Mouse (Mus musculus) liver, postnatal 0 days (tissue): ENCODE data around the gene Inpp5a. TPM values are rescaled to one million over a fixed set of nuclear protein-coding genes. Genes with fewer than 3 reads are reported as not detected.
"Not testable (repeated sequence)": the region's sequence is repeated elsewhere in the genome, so short reads cannot be mapped to it uniquely, and the experiment has no call there.

Experiments used
- ATAC-seq: fragments of 200-750 bp; cut with Nextera tagmentation; 2 replicates; pipeline ENCODE4 v1.8.0; 2017; ENCODE audit warnings: mild to moderate bottlenecking, moderate library complexity
- DNase-seq: peaks from one replicate; pipeline ENCODE4 v3.0.0-alpha.2; 2016
- H3K27ac ChIP-seq: fragments of 300-500 bp; sonication (generic); 2 replicates; pipeline ENCODE4 v1.5.1; 2014; ENCODE audit warnings: antibody characterized with exemption, moderate library complexity, mild to moderate bottlenecking, low read depth
- H3K27me3 ChIP-seq: fragments of 300-500 bp; sonication (generic); 2 replicates; pipeline ENCODE4 v1.6.1; 2014; ENCODE audit warnings: low read length, control low read depth, mixed read lengths; ENCODE audit not compliant: insufficient read depth
- H3K36me3 ChIP-seq: fragments of 300-500 bp; sonication (generic); replicated peaks from 2 replicates; pipeline ENCODE4 v1.6.1; 2014; ENCODE audit warnings: mild to moderate bottlenecking, control low read depth, low read length, moderate library complexity, mixed read lengths; ENCODE audit not compliant: insufficient read depth
- H3K4me1 ChIP-seq: fragments of 300-500 bp; sonication (generic); 2 replicates; pipeline ENCODE4 v1.6.1; 2014; ENCODE audit warnings: antibody characterized with exemption, mild to moderate bottlenecking, control low read depth; ENCODE audit not compliant: insufficient read depth
- H3K4me2 ChIP-seq: fragments of 300-500 bp; sonication (generic); 2 replicates; pipeline ENCODE4 v1.6.1; 2014; ENCODE audit warnings: low read depth, mild to moderate bottlenecking, low read length, moderate library complexity, mixed read lengths
- H3K4me3 ChIP-seq: fragments of 300-500 bp; sonication (generic); 2 replicates; pipeline ENCODE4 v1.5.1; 2014; ENCODE audit warnings: low read depth, low read length
- H3K9ac ChIP-seq: fragments of 300-500 bp; sonication (generic); replicated peaks from 2 replicates; pipeline ENCODE4 v1.6.1; 2014; ENCODE audit warnings: mild to moderate bottlenecking, moderate library complexity
- H3K9me3 ChIP-seq: fragments of 300-500 bp; sonication (generic); 2 replicates; pipeline ENCODE4 v1.6.1; 2016; ENCODE audit warnings: mild to moderate bottlenecking, control low read depth, low read length, mixed read lengths
- CTCF ChIP-seq: sonication (generic); IDR thresholded peaks from 2 replicates; pipeline ENCODE4 v1.5.1; 2016; ENCODE audit warnings: antibody characterized with exemption, low read depth
- EP300 ChIP-seq: IDR thresholded peaks from 2 replicates; pipeline ENCODE4 v1.6.1; 2016; ENCODE audit warnings: antibody characterized with exemption, low read depth, mild to moderate bottlenecking
- WGBS: fragments of 180-500 bp; shearing (Covaris S2); extraction: QIAGEN DNeasy Blood & Tissue Kit; methylation state at CpG from one replicate; pipeline ENCODE4 v1.1.7; 2014; ENCODE audit not compliant: insufficient replicate concordance; 5-methylcytosine and 5-hydroxymethylcytosine counted together
- polyA plus RNA-seq: library from polyadenylated mRNA; unstranded; fragments of >200 nt; fragmentation: Nextera tagmentation; extraction: Ambion mirVana; gene quantifications from 2 replicates; pipeline ENCODE4 v1.2.1, GENCODE M21; 2015

The Inpp5a gene
- polyA plus RNA-seq, 1 experiment from 2014 or later, result 6.0 TPM

DNA sequence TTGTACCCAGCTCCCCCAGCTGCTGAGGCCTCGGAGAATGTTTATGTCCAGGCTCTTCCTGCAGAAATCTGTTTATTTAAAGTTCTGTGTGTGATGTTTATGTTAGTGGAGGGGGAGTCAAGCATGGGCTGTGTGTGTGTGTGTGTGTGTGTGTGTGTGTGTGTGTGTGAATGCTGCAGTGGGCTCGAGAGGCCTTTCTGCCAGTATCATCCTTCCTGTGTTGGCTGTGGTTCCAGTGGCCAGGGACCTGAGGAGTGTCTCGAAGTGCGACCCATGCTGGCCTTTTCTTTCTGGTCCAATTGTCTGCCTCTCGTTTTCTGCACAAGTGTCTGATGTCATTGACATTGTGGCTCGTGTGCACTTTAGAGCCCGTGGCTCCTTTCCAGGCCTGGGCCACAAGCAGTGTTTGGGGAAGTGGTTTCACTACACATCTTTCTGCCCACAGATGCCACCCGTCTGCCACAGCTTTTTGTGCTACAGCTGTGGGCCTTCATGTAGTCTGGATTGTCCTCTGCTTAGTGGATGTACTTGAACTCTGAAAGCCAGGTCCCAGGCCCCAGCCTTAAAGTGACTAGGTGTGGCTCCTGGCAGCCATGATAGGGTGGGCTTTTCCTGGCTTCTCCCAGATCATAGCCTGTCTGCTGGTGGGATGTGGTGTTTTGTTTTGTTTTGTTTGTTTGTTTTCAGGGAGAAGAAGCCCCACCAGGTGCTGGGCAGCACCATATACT, 23.5 kb downstream of the Inpp5a start:
- Histone ChIP-seq H3K27ac (peak overlapping the region; percentile 22; the same call in 1 of the 2 replicates), H3K9me3 (no peaks in the 10 kb centered on the region), H3K27me3 (no peaks in the 10 kb centered on the region), H3K9ac (no peak overlapping the region), H3K36me3 (no peaks in the 10 kb centered on the region), H3K4me1 (peaks cover 13% of the 10 kb centered on the region; the same call in 1 of the 2 replicates), H3K4me2 (no peak overlapping the region), H3K4me3 (no peak overlapping the region)
- TF ChIP-seq CTCF (no peak), EP300 (no peak)
- ATAC-seq, result no peak
- 41% methylated on average over 8 of the region's 8 CpGs for WGBS
- no peak for DNase-seq

DNA sequence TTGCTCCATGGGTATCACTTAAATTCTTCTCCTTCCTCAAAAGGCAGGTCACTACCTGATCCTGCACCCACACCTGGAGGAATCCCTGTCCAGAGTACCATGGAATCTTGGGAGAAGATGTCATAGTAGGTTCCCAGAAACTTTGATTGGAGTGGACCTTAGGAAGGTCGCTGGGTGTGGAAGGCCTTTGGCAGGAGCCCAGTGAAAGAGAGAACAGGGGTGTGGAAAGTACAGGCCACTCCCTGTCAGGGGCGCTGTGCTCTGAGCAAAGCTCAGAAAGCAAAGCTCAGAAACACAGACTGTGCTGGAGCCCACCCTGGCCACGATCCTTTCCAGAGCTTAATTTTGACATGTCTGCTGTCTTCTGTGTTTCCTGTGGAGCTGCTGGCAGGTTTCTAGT, 24.5 kb downstream of the Inpp5a start:
- Histone ChIP-seq H3K27ac (no peak overlapping the region), H3K4me1 (peaks cover 13% of the 10 kb centered on the region; the same call in 1 of the 2 replicates), H3K4me3 (no peak overlapping the region), H3K4me2 (no peak overlapping the region), H3K27me3 (no peaks in the 10 kb centered on the region), H3K9me3 (no peaks in the 10 kb centered on the region), H3K36me3 (no peaks in the 10 kb centered on the region), H3K9ac (peak overlapping the region; percentile 21; the same call in 1 of the 2 replicates)
- DNase-seq (no peak), ATAC-seq (no peak)
- TF ChIP-seq CTCF, result no peak
- TF ChIP-seq EP300, result no peak
- 60% methylated on average over 3 of the region's 3 CpGs for WGBS

DNA sequence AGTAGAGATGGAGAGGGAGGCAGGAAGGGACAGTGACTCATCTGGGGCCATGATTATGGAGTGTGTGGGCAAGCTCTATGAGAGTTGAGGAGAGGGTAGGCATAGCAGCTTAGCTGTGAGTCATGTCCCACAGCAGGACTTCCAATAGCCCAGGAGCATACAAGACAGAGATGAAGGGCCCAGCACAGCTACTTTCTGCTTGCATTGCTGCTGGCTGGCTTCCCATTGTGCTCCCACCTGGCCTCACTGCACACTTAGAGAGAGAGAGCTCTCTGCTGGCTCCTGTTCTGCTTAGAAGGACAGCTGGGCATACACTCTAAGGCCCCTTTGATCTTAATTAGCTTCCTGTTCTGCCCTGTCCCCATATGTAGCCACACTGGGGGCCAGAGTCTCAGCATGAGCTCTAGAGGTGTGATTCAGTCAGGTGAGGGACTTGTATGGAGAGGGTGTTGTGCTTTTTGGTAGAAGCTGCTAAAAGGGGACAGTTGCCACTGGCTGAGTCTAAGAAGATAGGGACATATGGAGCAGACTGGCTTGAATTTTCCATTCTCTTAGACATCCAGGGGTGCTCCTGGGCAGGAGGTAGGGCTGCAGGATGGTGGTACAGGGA, 26.8 kb downstream of the Inpp5a start:
- Histone ChIP-seq H3K9me3 (no peaks in the 10 kb centered on the region), H3K4me2 (no peak overlapping the region), H3K27me3 (no peaks in the 10 kb centered on the region), H3K9ac (no peak overlapping the region), H3K4me1 (peaks cover 13% of the 10 kb centered on the region; the same call in 1 of the 2 replicates), H3K27ac (no peak overlapping the region), H3K4me3 (no peak overlapping the region), H3K36me3 (no peaks in the 10 kb centered on the region)
- TF ChIP-seq CTCF (no peak), EP300 (no peak)
- ATAC-seq, result no peak
- DNase-seq, result no peak

DNA sequence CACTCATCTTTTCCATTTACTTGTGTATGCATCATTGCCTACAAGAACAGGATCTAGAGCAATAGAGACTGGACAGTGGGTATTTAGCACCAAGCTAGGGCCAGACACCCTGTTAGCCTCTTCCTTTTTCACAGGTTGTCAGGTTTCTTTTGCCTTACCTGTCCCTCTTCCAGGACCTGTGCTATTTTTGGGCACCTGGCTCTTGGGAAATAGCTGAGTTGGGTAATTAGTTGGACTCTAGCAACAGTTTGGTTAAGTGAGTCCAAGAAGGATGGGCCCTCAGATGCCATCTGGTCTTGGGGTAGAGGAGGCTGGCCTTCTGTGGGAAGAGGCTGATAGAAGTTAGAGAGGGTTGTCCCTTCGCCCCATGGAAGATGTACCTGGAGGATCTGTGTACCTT, 29.5 kb downstream of the Inpp5a start:
- Histone ChIP-seq H3K9ac (no peak overlapping the region), H3K4me3 (no peak overlapping the region), H3K27ac (no peak overlapping the region), H3K36me3 (no peaks in the 10 kb centered on the region), H3K4me2 (no peak overlapping the region), H3K4me1 (peaks cover 1% of the 10 kb centered on the region; the same call in 1 of the 2 replicates), H3K9me3 (no peaks in the 10 kb centered on the region), H3K27me3 (no peaks in the 10 kb centered on the region)
- TF ChIP-seq CTCF (no peak), EP300 (no peak)
- DNase-seq (no peak), ATAC-seq (no peak)
- 74% methylated on average over 1 of the region's 1 CpGs for WGBS

DNA sequence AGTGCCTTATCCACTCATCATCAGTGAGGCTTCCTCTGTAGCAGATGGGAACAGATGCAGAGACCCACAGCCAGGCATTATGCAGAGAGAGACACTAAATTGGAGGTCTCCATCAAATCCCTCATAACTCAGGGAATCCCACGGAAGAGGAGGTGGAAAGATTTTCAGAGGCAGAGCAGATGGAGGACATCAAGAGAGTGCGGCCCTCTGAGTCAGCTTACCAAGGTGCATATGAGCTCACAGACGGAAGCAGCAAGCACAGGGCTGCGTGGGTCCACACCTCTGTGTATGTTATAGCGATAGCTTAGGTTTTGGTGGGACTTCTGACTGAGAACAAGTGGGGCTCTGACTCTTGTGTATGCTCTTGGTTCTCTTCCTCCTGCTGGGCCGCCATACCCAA, 33.9 kb downstream of the Inpp5a start:
- Histone ChIP-seq H3K9ac (no peak overlapping the region), H3K27me3 (no peaks in the 10 kb centered on the region), H3K9me3 (no peaks in the 10 kb centered on the region), H3K4me2 (no peak overlapping the region), H3K36me3 (0 out of 2 replicates have a peak, but pooled peaks cover 3% of the 10 kb centered on the region), H3K27ac (no peak overlapping the region), H3K4me1 (no peaks in the 10 kb centered on the region), H3K4me3 (no peak overlapping the region)
- TF ChIP-seq EP300 (no peak), CTCF (no peak)
- ATAC-seq (no peak), DNase-seq (no peak)
- 83% methylated on average over 6 of the region's 6 CpGs for WGBS

DNA sequence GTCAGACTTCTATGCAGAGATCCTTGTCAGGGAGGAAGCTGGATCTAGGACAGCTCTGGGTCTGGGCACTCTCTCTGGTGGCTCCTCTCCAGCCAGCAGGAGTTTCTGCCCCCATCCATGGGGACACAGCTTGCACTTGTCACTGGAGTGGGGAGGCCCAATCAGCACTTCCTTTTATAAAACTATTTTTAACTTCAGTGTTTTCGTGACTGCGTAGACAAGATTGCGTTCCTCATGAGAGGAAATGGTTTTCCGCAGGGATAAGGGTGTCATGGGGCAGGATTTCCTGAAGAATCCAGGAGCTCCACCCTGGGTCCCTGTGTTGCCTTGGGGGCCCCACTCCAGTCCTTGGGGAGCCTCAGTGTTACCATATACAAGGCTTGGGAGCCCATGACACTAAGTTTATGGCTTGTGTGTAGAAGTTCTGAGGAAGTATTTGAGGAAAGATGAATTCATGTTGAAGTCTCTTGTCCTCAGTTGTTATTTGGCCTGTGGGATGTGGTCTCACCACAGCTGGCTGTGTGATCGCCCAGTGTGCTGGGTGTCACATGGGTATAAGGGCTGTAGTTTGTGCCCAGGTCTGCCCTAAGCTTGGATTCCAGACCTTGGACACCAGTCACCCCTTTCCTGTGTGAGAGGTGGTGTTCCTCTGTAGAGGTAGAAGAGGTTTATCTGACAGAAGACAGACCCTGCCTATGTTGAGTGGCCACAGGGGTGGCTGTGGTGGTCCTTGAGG, 45.4 kb downstream of the Inpp5a start:
- Histone ChIP-seq H3K9ac (no peak overlapping the region), H3K4me2 (no peak overlapping the region), H3K36me3 (no peaks in the 10 kb centered on the region), H3K4me1 (peaks cover 7% of the 10 kb centered on the region), H3K9me3 (no peaks in the 10 kb centered on the region), H3K27me3 (no peaks in the 10 kb centered on the region), H3K4me3 (no peak overlapping the region), H3K27ac (peak overlapping the region; percentile 51)
- 34% methylated on average over 5 of the region's 5 CpGs for WGBS
- DNase-seq (no peak), ATAC-seq (peak; percentile 76)
- TF ChIP-seq CTCF, result no peak
- TF ChIP-seq EP300, result peak; percentile 70

DNA sequence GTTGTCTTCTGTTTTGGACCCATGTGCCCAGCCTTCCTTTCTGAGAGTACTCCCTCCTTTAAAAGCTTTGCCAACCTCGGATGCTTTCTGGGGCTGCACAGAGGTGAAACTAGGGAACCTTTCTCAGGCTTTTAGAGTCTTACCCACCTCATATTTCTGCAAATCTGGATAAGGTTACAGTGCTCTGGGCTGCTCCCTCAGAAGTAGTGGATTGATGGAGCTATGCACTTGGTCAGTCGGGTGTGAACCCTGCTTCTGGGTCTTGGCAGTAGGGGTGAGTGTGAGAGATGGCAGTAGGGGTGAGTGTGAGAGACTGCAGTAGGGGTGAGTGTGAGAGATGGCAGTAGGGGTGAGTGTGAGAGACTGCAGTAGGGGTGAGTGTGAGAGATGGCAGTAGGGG, 46.0 kb downstream of the Inpp5a start:
- DNase-seq, H3K27me3 ChIP-seq, H3K9me3 ChIP-seq, H3K4me1 ChIP-seq, H3K4me2 ChIP-seq, H3K27ac ChIP-seq, H3K4me3 ChIP-seq, H3K9ac ChIP-seq, ATAC-seq, H3K36me3 ChIP-seq: not testable (repeated sequence)
- WGBS, result 72% methylated on average over 2 of the region's 2 CpGs
